Mouse (Mus musculus) testis, postnatal 14 days (tissue): ENCODE measurements around the gene Dnajc4.

Experiments
- DNase-seq: peaks from one replicate; pipeline ENCODE4 v3.0.0; 2021; ENCODE audit warnings: low spot score

The Dnajc4 gene

GRCm38 (mm10) chr19:6992011-6992858, at the start of gene Dnajc4:
Dnajc4 (minus strand) TSS chr19:6992572.
- DNase-seq, result peak; percentile 97

GRCm38 (mm10) chr19:7041171-7041570, 48.8 kb upstream of the Dnajc4 start:
- DNase-seq, result no peak

- no peak for DNase-seq
Measured at GRCm38 (mm10) chr19:7040637-7041130, 48.3 kb upstream of the Dnajc4 start.

GRCm38 (mm10) chr19:7039841-7040636, 47.7 kb upstream of the Dnajc4 start, which contains the start of gene Stip1:
Stip1 (minus strand) TSS chr19:7039967.
- peak; percentile 100 for DNase-seq

- DNase-seq, result peak; percentile 79
Measured at GRCm38 (mm10) chr19:7039088-7039720, 46.8 kb upstream of the Dnajc4 start.

GRCm38 (mm10) chr19:7034006-7034405, 41.6 kb upstream of the Dnajc4 start:
- no peak for DNase-seq

- DNase-seq, result no peak
Measured at GRCm38 (mm10) chr19:7029531-7029930, 37.2 kb upstream of the Dnajc4 start.

GRCm38 (mm10) chr19:7020224-7020641, 27.9 kb upstream of the Dnajc4 start:
- no peak for DNase-seq

GRCm38 (mm10) chr19:7019191-7019590, 26.8 kb upstream of the Dnajc4 start, which contains the start of gene Fermt3:
Fermt3 (minus strand) TSS chr19:7019469.
- DNase-seq, result no peak

GRCm38 (mm10) chr19:7018546-7018945, 26.2 kb upstream of the Dnajc4 start:
- no peak for DNase-seq

GRCm38 (mm10) chr19:7017541-7018457, 25.4 kb upstream of the Dnajc4 start:
- no peak for DNase-seq

- no peak for DNase-seq
Measured at GRCm38 (mm10) chr19:7014481-7015135, 22.2 kb upstream of the Dnajc4 start.

- no peak for DNase-seq
Measured at GRCm38 (mm10) chr19:7013984-7014383, 21.6 kb upstream of the Dnajc4 start.

- no peak for DNase-seq
Measured at GRCm38 (mm10) chr19:7012426-7012825, 20.1 kb upstream of the Dnajc4 start.

GRCm38 (mm10) chr19:7006892-7007593, 14.7 kb upstream of the Dnajc4 start:
- DNase-seq, result no peak

GRCm38 (mm10) chr19:6999360-7000063, 7.1 kb upstream of the Dnajc4 start:
- DNase-seq, result no peak

- no peak for DNase-seq
Measured at GRCm38 (mm10) chr19:6997721-6998290, 5.4 kb upstream of the Dnajc4 start.

- DNase-seq, result peak; percentile 85
Measured at GRCm38 (mm10) chr19:6996006-6996405, 3.6 kb upstream of the Dnajc4 start, which contains the start of the genes Nudt22 and Trpt1. Nudt22 (minus strand) TSS chr19:6996117. Trpt1 (plus strand) TSS chr19:6996131.
